Mouse (Mus musculus): ENCODE measurements around the gene Lcp1.

Gene Lcp1

GRCm38 (mm10) chr14:75176425-75177045 is 45.6 kb downstream of the Lcp1 start:
- no peak for DNase-seq (ENCODE audit: low spot score in 2 of 2)

- no peak for DNase-seq (ENCODE audit: low spot score in 2 of 2)
Measured at GRCm38 (mm10) chr14:75177400-75177799, 46.5 kb downstream of the Lcp1 start.

GRCm38 (mm10) chr14:75178384-75178793 is 47.5 kb downstream of the Lcp1 start:
- DNase-seq (ENCODE audit: low spot score in 2 of 2): no peak

- no peak for DNase-seq (ENCODE audit: low spot score in 2 of 2)
Measured at GRCm38 (mm10) chr14:75178801-75179211, 47.9 kb downstream of the Lcp1 start.

GRCm38 (mm10) chr14:75179255-75179963 is 48.5 kb downstream of the Lcp1 start:
- no peak for DNase-seq (ENCODE audit: low spot score in 2 of 2)

GRCm38 (mm10) chr14:75180551-75180978 is 49.7 kb downstream of the Lcp1 start:
- no peak for DNase-seq (ENCODE audit: low spot score in 2 of 2)

- DNase-seq (ENCODE audit: low spot score in 2 of 2): no peak
Measured at GRCm38 (mm10) chr14:75181062-75181935, 50.4 kb downstream of the Lcp1 start.

- no peak for DNase-seq (ENCODE audit: low spot score in 2 of 2)
Measured at GRCm38 (mm10) chr14:75182378-75182777, 51.5 kb downstream of the Lcp1 start.

- DNase-seq (ENCODE audit: low spot score in 2 of 2): no peak
Measured at GRCm38 (mm10) chr14:75182831-75183230, 51.9 kb downstream of the Lcp1 start.

GRCm38 (mm10) chr14:75184069-75184790 is 53.3 kb downstream of the Lcp1 start:
- no peak for DNase-seq (ENCODE audit: low spot score in 2 of 2)

- no peak for DNase-seq (ENCODE audit: low spot score in 2 of 2)
Measured at GRCm38 (mm10) chr14:75185796-75186594, 55.1 kb downstream of the Lcp1 start.

- DNase-seq (ENCODE audit: low spot score in 2 of 2): no peak
Measured at GRCm38 (mm10) chr14:75186858-75187415, 56.0 kb downstream of the Lcp1 start.

GRCm38 (mm10) chr14:75188521-75188920 is 57.6 kb downstream of the Lcp1 start:
- no peak for DNase-seq (ENCODE audit: low spot score in 2 of 2)

GRCm38 (mm10) chr14:75189031-75189430 is 58.1 kb downstream of the Lcp1 start:
- DNase-seq (ENCODE audit: low spot score in 2 of 2): no peak

GRCm38 (mm10) chr14:75190683-75191082 is 59.8 kb downstream of the Lcp1 start:
- no peak for DNase-seq (ENCODE audit: low spot score in 2 of 2)

GRCm38 (mm10) chr14:75192427-75192826 is 61.5 kb downstream of the Lcp1 start:
- no peak for DNase-seq (ENCODE audit: low spot score in 2 of 2)

GRCm38 (mm10) chr14:75192858-75193257 is 62.0 kb downstream of the Lcp1 start:
- DNase-seq (ENCODE audit: low spot score in 2 of 2): no peak

GRCm38 (mm10) chr14:75195530-75195929 is 64.6 kb downstream of the Lcp1 start:
- DNase-seq (ENCODE audit: low spot score in 2 of 2): no peak

GRCm38 (mm10) chr14:75197027-75197426 is 66.1 kb downstream of the Lcp1 start:
- peak in 1 of 2 experiments; percentile 62 for DNase-seq (ENCODE audit: low spot score in 2 of 2)

GRCm38 (mm10) chr14:75197660-75198059 is 66.8 kb downstream of the Lcp1 start:
- no peak for DNase-seq (ENCODE audit: low spot score in 2 of 2)
